In the genomic region with DNA sequence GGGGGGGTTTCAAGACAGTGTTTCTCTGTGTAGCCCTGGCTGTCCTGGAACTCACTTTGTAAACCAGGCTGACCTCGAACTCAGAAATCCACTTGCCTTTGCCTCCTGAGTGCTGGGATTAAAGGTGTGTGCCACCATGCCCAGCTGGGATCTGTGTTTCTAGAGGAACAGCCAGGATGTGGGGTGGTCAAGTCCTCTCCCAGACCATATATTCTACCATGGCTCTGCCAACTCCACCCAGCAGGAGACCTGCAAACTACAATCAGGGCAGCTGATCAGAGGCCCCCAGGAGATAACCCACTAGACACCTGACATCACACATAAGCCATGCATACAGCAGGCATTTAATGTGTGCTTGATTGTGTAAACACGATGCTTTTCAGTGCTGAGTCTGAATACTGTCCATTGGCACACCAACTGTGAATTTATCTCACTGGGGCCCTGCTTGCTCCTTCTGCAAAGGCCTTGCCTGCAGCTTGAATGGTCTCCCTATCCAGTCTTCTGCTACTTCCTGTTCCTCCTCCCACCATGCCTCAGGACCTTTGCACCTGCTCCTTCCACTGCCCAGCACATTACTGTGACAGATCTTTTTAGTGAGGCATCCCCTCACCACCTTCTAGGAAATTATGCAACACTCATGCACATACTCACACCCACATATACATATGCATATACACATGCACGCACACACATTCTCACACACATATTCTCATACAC, we compare ENCODE assay signal across 21 mouse cellular contexts. TPM values are rescaled to one million over a fixed set of nuclear protein-coding genes. Genes with fewer than 3 reads are reported as not detected.
DNase-seq lines count a peak whose midpoint lies in the region.
"Had no signal": no experiment of that assay in that cellular context is flagged by ENCODE, and none has a peak within 500 bp of the region (broad histone marks: within the 10 kb centered on the region; RNA-seq: fewer than 3 reads in every experiment).

No protein-coding gene starts in this region.

- intact Hi-C loops in heart, postnatal 36 days (cut with DNase I), result no loop called here

- DNase-seq in heart, adult 11 months, result peak; percentile 81
- no peak for DNase-seq in heart, postnatal 36 days
- peak; percentile 74 for DNase-seq in cerebellum, adult 11 months
- peak; percentile 89 for DNase-seq in cerebellum, adult 9-10 months
- DNase-seq in cerebellum, postnatal 36 days, result peak; percentile 66 to 73
- DNase-seq in right cerebral cortex, adult 2 months (ENCODE audit: low spot score in 2 of 2), result no peak
- DNase-seq in adrenal gland, postnatal 25 days, result no peak
- DNase-seq: adrenal gland, adult 8-10 months; forebrain, postnatal 0 days; kidney, postnatal 36 days; liver, postnatal 0 days; lung, postnatal 36 days; right cerebral cortex, postnatal 25 days; thymus, postnatal 14 days had no signal

RNA-seq across cellular contexts. Expression of gene Mrgprd, which starts 21.1 kb away (rescaled TPM):
- not detected for total RNA-seq in heart, postnatal 36 days (2021)
- total RNA-seq in adrenal gland, postnatal 25 days (2021), result not detected in 2 replicates
- total RNA-seq: adrenal gland, adult 8-10 months; forebrain, postnatal 0 days; gastrocnemius, adult 8-10 months; heart, adult 8-10 months; heart, postnatal 10 days; layer of hippocampus, adult 2 months; layer of hippocampus, postnatal 14 days; left cerebral cortex, adult 8-10 months; left cerebral cortex, postnatal 36 days had no signal

RNA-seq across cellular contexts. Expression of gene Mrgprf, which starts 35.1 kb away (rescaled TPM):
- 1 to 10 TPM; 3.9 to 4.0 TPM for total RNA-seq in heart, postnatal 36 days (2021)
- 1.0 and 1.3 TPM in 2 replicates for total RNA-seq in adrenal gland, postnatal 25 days (2021)

RNA-seq across cellular contexts. Expression of gene Tpcn2, which starts 52.0 kb away (rescaled TPM):
- 1 to 10 TPM; 3.2 to 3.6 TPM for total RNA-seq in heart, postnatal 36 days (2021)
- 13.7 and 18.8 TPM in 2 replicates for total RNA-seq in adrenal gland, postnatal 25 days (2021)

Comparison
In these comparisons a context has a peak if more than half of its experiments do, and no peak if none do; other contexts are left out.
1. DNase-seq: peak in heart, adult 11 months (single experiment), cerebellum, adult 11 months (single experiment), cerebellum, adult 9-10 months (single experiment) and cerebellum, postnatal 36 days (2 of 2); none in heart, postnatal 36 days (0 of 2), right cerebral cortex, adult 2 months (0 of 2) and adrenal gland, postnatal 25 days (single experiment).